Mouse (Mus musculus): ENCODE measurements around the gene Ifit1bl1. TPM values are rescaled to one million over a fixed set of nuclear protein-coding genes. Genes with fewer than 3 reads are reported as not detected.
"Not testable (repeated sequence)": the region's sequence is repeated elsewhere in the genome, so short reads cannot be mapped to it uniquely, and the experiment has no call there.

Gene Ifit1bl1
- polyA plus RNA-seq, 2 experiments = 0.36 to 0.51 TPM

- H3K4me3 ChIP-seq (replicated peaks; ENCODE audit: low read length) = no peak overlapping the region
- no peaks in the 10 kb centered on the region for H3K4me1 ChIP-seq (ENCODE audit: control insufficient read depth, insufficient read depth, low read length)
- DNase-seq (ENCODE audit: low spot score) (no peak), ATAC-seq (ENCODE audit: low FRiP score, low read depth) (no peak)
- H3K4me2 ChIP-seq (replicated peaks; ENCODE audit: low read depth, low read length, severe bottlenecking) = no peak overlapping the region
- no peak overlapping the region for H3K27ac ChIP-seq (replicated peaks; ENCODE audit: low read depth, low read length)
- no peak for TF ChIP-seq POLR2A (IDR thresholded peaks at IDR 0.05; ENCODE audit: borderline replicate concordance, extremely low read depth, insufficient read depth, insufficient read length)
- H3K9me3 ChIP-seq (ENCODE audit: control insufficient read depth, low read length) = no peaks in the 10 kb centered on the region
- H3K36me3 ChIP-seq (ENCODE audit: control insufficient read depth, insufficient read depth, low read length) = no peaks in the 10 kb centered on the region
- no peak overlapping the region for H3K9ac ChIP-seq (ENCODE audit: low read depth, low read length, severe bottlenecking)
- WGBS = 94% methylated on average over 6 of the region's 6 CpGs
- no peaks in the 10 kb centered on the region for H3K27me3 ChIP-seq (ENCODE audit: control insufficient read depth, insufficient read depth, low read length)
These were observed 22.0 kb upstream of the Ifit1bl1 start for GRCm38 (mm10) chr19:34623781-34624180.

GRCm38 (mm10) chr19:34620871-34621270 is 19.1 kb upstream of the Ifit1bl1 start:
- H3K4me3 ChIP-seq (replicated peaks; ENCODE audit: low read length) = no peak overlapping the region
- H3K27ac ChIP-seq (replicated peaks; ENCODE audit: low read depth, low read length) = no peak overlapping the region

GRCm38 (mm10) chr19:34612243-34613001 is 10.7 kb upstream of the Ifit1bl1 start:
- H3K4me2 ChIP-seq (replicated peaks; ENCODE audit: low read depth, low read length, severe bottlenecking); H3K27ac ChIP-seq (replicated peaks; ENCODE audit: low read depth, low read length); H3K4me1 ChIP-seq (ENCODE audit: control insufficient read depth, insufficient read depth, low read length); DNase-seq (ENCODE audit: low spot score); H3K36me3 ChIP-seq (ENCODE audit: control insufficient read depth, insufficient read depth, low read length); H3K27me3 ChIP-seq (ENCODE audit: control insufficient read depth, insufficient read depth, low read length); H3K9ac ChIP-seq (ENCODE audit: low read depth, low read length, severe bottlenecking); ATAC-seq (ENCODE audit: low FRiP score, low read depth); H3K4me3 ChIP-seq (replicated peaks; ENCODE audit: low read length); H3K9me3 ChIP-seq (ENCODE audit: control insufficient read depth, low read length): not testable (repeated sequence)
- WGBS = 73% methylated on average over 4 of the region's 11 CpGs

More at GRCm38 (mm10) chr19:34620871-34621270, 19.1 kb upstream of the Ifit1bl1 start:
- Histone ChIP-seq H3K27me3 (ENCODE audit: control insufficient read depth, insufficient read depth, low read length) (no peaks in the 10 kb centered on the region), H3K9ac (ENCODE audit: low read depth, low read length, severe bottlenecking) (no peak overlapping the region), H3K4me1 (ENCODE audit: control insufficient read depth, insufficient read depth, low read length) (no peaks in the 10 kb centered on the region), H3K4me2 (replicated peaks; ENCODE audit: low read depth, low read length, severe bottlenecking) (no peak overlapping the region), H3K36me3 (ENCODE audit: control insufficient read depth, insufficient read depth, low read length) (no peaks in the 10 kb centered on the region), H3K9me3 (ENCODE audit: control insufficient read depth, low read length) (no peaks in the 10 kb centered on the region)
- no peak for DNase-seq (ENCODE audit: low spot score)
- WGBS = 93% methylated on average over 5 of the region's 5 CpGs
- ATAC-seq (ENCODE audit: low FRiP score, low read depth) = no peak
- no peak for TF ChIP-seq POLR2A (IDR thresholded peaks at IDR 0.05; ENCODE audit: borderline replicate concordance, extremely low read depth, insufficient read depth, insufficient read length)

DNA sequence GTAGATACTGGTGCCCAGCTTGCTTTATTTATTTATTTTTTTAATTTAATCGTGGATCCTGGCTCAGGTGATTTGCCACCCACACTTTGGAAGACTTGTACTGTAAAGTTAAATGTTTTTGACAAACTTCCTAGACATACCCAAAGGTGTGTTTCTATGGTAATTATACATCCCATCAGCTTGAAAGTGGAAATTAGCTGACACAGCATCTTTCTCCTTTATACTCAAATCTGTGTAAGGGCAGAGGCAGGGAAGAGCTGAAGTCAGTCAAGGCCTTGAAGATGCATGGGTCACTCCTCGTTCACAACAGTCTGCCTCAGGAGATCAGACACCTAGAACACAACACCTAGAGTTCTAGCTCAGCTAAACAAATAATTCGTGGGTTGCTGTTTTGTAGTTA is 8.4 kb upstream of the Ifit1bl1 start:
- not testable (repeated sequence) for ATAC-seq (ENCODE audit: low FRiP score, low read depth); H3K27ac ChIP-seq (replicated peaks; ENCODE audit: low read depth, low read length); H3K4me2 ChIP-seq (replicated peaks; ENCODE audit: low read depth, low read length, severe bottlenecking); H3K36me3 ChIP-seq (ENCODE audit: control insufficient read depth, insufficient read depth, low read length); H3K27me3 ChIP-seq (ENCODE audit: control insufficient read depth, insufficient read depth, low read length); DNase-seq (ENCODE audit: low spot score); H3K9ac ChIP-seq (ENCODE audit: low read depth, low read length, severe bottlenecking); H3K4me3 ChIP-seq (replicated peaks; ENCODE audit: low read length); H3K9me3 ChIP-seq (ENCODE audit: control insufficient read depth, low read length); H3K4me1 ChIP-seq (ENCODE audit: control insufficient read depth, insufficient read depth, low read length)
- WGBS = 76% methylated on average over 3 of the region's 3 CpGs

GRCm38 (mm10) chr19:34607237-34608051 is 5.7 kb upstream of the Ifit1bl1 start, which contains the start of gene Ifit3b:
Ifit3b (plus strand) TSS chr19:34607970.
- not testable (repeated sequence) for H3K27me3 ChIP-seq (ENCODE audit: control insufficient read depth, insufficient read depth, low read length); H3K4me1 ChIP-seq (ENCODE audit: control insufficient read depth, insufficient read depth, low read length); H3K4me2 ChIP-seq (replicated peaks; ENCODE audit: low read depth, low read length, severe bottlenecking); H3K4me3 ChIP-seq (replicated peaks; ENCODE audit: low read length); H3K36me3 ChIP-seq (ENCODE audit: control insufficient read depth, insufficient read depth, low read length); H3K9me3 ChIP-seq (ENCODE audit: control insufficient read depth, low read length); H3K9ac ChIP-seq (ENCODE audit: low read depth, low read length, severe bottlenecking); H3K27ac ChIP-seq (replicated peaks; ENCODE audit: low read depth, low read length)
- WGBS = 23% methylated on average over 4 of the region's 4 CpGs
- DNase-seq (ENCODE audit: low spot score) = peak; percentile 59
- peak; percentile 81 for ATAC-seq (ENCODE audit: low FRiP score, low read depth)
